Mouse (Mus musculus) thymus, adult 2 months (tissue): ENCODE measurements around the gene Tbl3.
"Not testable (repeated sequence)": the region's sequence is repeated elsewhere in the genome, so short reads cannot be mapped to it uniquely, and the experiment has no call there.

Source experiments
- CTCF ChIP-seq: fragments of 200-500 bp; IDR thresholded peaks from 2 replicates; pipeline ENCODE4 v1.5.1; 2012; ENCODE audit warnings: mild to moderate bottlenecking, control low read depth, low read length, moderate library complexity, borderline replicate concordance; ENCODE audit not compliant: control insufficient read depth, poor library complexity, insufficient read depth; ENCODE audit errors: extremely low read depth
- POLR2A ChIP-seq: fragments of 200-500 bp; IDR thresholded peaks from 2 replicates; pipeline ENCODE4 v1.6.1; 2012; ENCODE audit warnings: mild to moderate bottlenecking, low read length, control low read depth, moderate library complexity; ENCODE audit not compliant: control insufficient read depth, poor library complexity, insufficient read depth; ENCODE audit errors: extremely low read depth

- TF ChIP-seq CTCF, POLR2A: not testable (repeated sequence)
These were observed 13.2 kb upstream of the Tbl3 start for GRCm38 (mm10) chr17:24720616-24721015.
